Mouse (Mus musculus): ENCODE data around the gene Alx3. TPM values are rescaled to one million over a fixed set of nuclear protein-coding genes. Genes with fewer than 3 reads are reported as not detected.

Alx3 gene
- polyA plus RNA-seq, 1 experiment from 2014 or later = not detected

DNA sequence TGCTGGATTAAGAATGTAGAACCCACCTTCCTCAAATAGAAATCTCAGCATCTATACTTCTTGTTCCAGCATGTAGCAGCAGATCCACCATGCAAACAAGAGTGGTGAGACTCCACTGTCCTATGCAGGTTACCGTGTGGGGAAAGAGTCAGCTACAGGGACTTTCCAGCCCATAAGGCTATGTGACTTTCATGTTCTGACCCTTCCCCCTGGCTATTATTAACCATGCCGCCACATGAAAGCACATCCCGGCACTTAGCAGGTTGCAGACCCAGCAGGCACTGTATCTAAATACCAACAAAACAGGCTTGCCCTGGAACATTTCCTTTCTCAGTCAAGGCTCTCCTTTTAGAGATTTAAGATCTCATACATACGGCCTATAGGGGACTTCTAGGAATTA is 16.6 kb downstream of the Alx3 start:
- no peak for ATAC-seq (ENCODE audit: low read depth)
- Histone ChIP-seq H3K27ac (replicated peaks) (no peak overlapping the region), H3K27me3 (no peaks in the 10 kb centered on the region), H3K9me3 (no peaks in the 10 kb centered on the region), H3K4me1 (replicated peaks) (peaks cover 6% of the 10 kb centered on the region; the same call in 1 of the 2 replicates), H3K4me3 (no peak overlapping the region), H3K9ac (no peak overlapping the region), H3K4me2 (no peak overlapping the region), H3K36me3 (peaks cover 59% of the 10 kb centered on the region)
- WGBS = 66% methylated on average over 4 of the region's 4 CpGs

GRCm38 (mm10) chr3:107612902-107613525 is 18.2 kb downstream of the Alx3 start:
- H3K4me1 ChIP-seq (replicated peaks) = peaks cover 6% of the 10 kb centered on the region; the same call in 1 of the 2 replicates
- no peak overlapping the region for H3K27ac ChIP-seq (replicated peaks)
- no peaks in the 10 kb centered on the region for H3K27me3 ChIP-seq
- H3K9me3 ChIP-seq = no peaks in the 10 kb centered on the region
- peak; percentile 51; the same call in 1 of the 2 replicates for ATAC-seq (ENCODE audit: low read depth)
- H3K9ac ChIP-seq = no peak overlapping the region
- peaks cover 76% of the 10 kb centered on the region for H3K36me3 ChIP-seq
- H3K4me2 ChIP-seq = no peak overlapping the region
- WGBS = 90% methylated on average over 11 of the region's 11 CpGs
- no peak overlapping the region for H3K4me3 ChIP-seq

GRCm38 (mm10) chr3:107617800-107618199 is 23.0 kb downstream of the Alx3 start:
- no peak for ATAC-seq (ENCODE audit: low read depth)
- 95% methylated on average over 3 of the region's 3 CpGs for WGBS
- H3K4me3 ChIP-seq = no peak overlapping the region
- no peak overlapping the region for H3K4me2 ChIP-seq
- H3K27me3 ChIP-seq = no peaks in the 10 kb centered on the region
- no peaks in the 10 kb centered on the region for H3K4me1 ChIP-seq (replicated peaks)
- no peak overlapping the region for H3K9ac ChIP-seq
- H3K9me3 ChIP-seq = no peaks in the 10 kb centered on the region
- H3K36me3 ChIP-seq = peaks cover 97% of the 10 kb centered on the region
- H3K27ac ChIP-seq (replicated peaks) = no peak overlapping the region

GRCm38 (mm10) chr3:107619911-107620310 is 25.1 kb downstream of the Alx3 start:
- WGBS = 86% methylated on average over 6 of the region's 6 CpGs
- no peak overlapping the region for H3K4me3 ChIP-seq
- H3K27me3 ChIP-seq = no peaks in the 10 kb centered on the region
- no peak overlapping the region for H3K4me2 ChIP-seq
- no peaks in the 10 kb centered on the region for H3K4me1 ChIP-seq (replicated peaks)
- H3K27ac ChIP-seq (replicated peaks) = no peak overlapping the region
- peaks cover 97% of the 10 kb centered on the region for H3K36me3 ChIP-seq
- no peaks in the 10 kb centered on the region for H3K9me3 ChIP-seq
- no peak overlapping the region for H3K9ac ChIP-seq
- ATAC-seq (ENCODE audit: low read depth) = no peak

GRCm38 (mm10) chr3:107621286-107622075 is 26.6 kb downstream of the Alx3 start:
- no peaks in the 10 kb centered on the region for H3K27me3 ChIP-seq
- 92% methylated on average over 21 of the region's 21 CpGs for WGBS
- H3K4me1 ChIP-seq (replicated peaks) = no peaks in the 10 kb centered on the region
- no peaks in the 10 kb centered on the region for H3K9me3 ChIP-seq
- H3K4me2 ChIP-seq = no peak overlapping the region
- H3K27ac ChIP-seq (replicated peaks) = no peak overlapping the region
- no peak overlapping the region for H3K9ac ChIP-seq
- ATAC-seq (ENCODE audit: low read depth) = no peak
- H3K4me3 ChIP-seq = no peak overlapping the region
- H3K36me3 ChIP-seq = peaks cover 97% of the 10 kb centered on the region

- H3K4me3 ChIP-seq = no peak overlapping the region
- H3K4me1 ChIP-seq (replicated peaks) = no peaks in the 10 kb centered on the region
- H3K27ac ChIP-seq (replicated peaks) = no peak overlapping the region
- peaks cover 97% of the 10 kb centered on the region for H3K36me3 ChIP-seq
- H3K4me2 ChIP-seq = no peak overlapping the region
- H3K9ac ChIP-seq = no peak overlapping the region
- WGBS = 95% methylated on average over 7 of the region's 7 CpGs
- H3K9me3 ChIP-seq = no peaks in the 10 kb centered on the region
- H3K27me3 ChIP-seq = no peaks in the 10 kb centered on the region
- no peak for ATAC-seq (ENCODE audit: low read depth)
These were observed 27.7 kb downstream of the Alx3 start for GRCm38 (mm10) chr3:107622537-107622936.

DNA sequence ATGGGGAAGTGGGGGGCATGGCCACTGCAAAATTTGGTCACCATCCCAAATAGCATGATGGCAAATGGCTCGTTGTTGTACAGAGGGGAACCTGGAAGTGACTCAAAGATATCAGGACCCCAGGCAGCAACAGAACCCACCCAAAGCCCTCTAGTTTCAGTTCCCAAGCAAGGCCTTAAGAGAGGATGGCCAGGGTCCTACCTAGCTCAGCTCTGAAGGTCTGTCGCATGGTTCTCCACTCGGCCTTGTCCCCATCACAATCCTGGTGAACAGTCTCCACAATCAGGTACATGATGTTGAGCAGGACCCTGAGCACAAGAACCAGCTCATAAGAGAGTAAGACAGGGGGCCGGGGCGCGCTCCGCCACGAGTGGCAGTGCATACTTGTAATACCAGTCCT is 29.6 kb downstream of the Alx3 start:
- no peak overlapping the region for H3K4me2 ChIP-seq
- H3K27ac ChIP-seq (replicated peaks) = no peak overlapping the region
- H3K27me3 ChIP-seq = no peaks in the 10 kb centered on the region
- H3K9ac ChIP-seq = no peak overlapping the region
- WGBS = 96% methylated on average over 8 of the region's 8 CpGs
- no peak for ATAC-seq (ENCODE audit: low read depth)
- H3K4me3 ChIP-seq = no peak overlapping the region
- no peaks in the 10 kb centered on the region for H3K9me3 ChIP-seq
- H3K4me1 ChIP-seq (replicated peaks) = peaks cover 15% of the 10 kb centered on the region
- H3K36me3 ChIP-seq = peaks cover 96% of the 10 kb centered on the region

- Histone ChIP-seq H3K36me3 (peaks cover 90% of the 10 kb centered on the region), H3K27ac (replicated peaks) (no peak overlapping the region), H3K4me2 (no peak overlapping the region), H3K9ac (no peak overlapping the region), H3K27me3 (no peaks in the 10 kb centered on the region), H3K4me3 (no peak overlapping the region), H3K9me3 (no peaks in the 10 kb centered on the region), H3K4me1 (replicated peaks) (peaks cover 26% of the 10 kb centered on the region)
- no peak for ATAC-seq (ENCODE audit: low read depth)
- WGBS = 90% methylated on average over 8 of the region's 8 CpGs
These were observed 30.7 kb downstream of the Alx3 start for GRCm38 (mm10) chr3:107625536-107625935.

- no peak for ATAC-seq (ENCODE audit: low read depth)
- H3K4me1 ChIP-seq (replicated peaks) = peaks cover 28% of the 10 kb centered on the region
- H3K36me3 ChIP-seq = peaks cover 78% of the 10 kb centered on the region
- H3K9ac ChIP-seq = no peak overlapping the region
- no peaks in the 10 kb centered on the region for H3K9me3 ChIP-seq
- H3K27ac ChIP-seq (replicated peaks) = no peak overlapping the region
- H3K27me3 ChIP-seq = no peaks in the 10 kb centered on the region
- no peak overlapping the region for H3K4me3 ChIP-seq
- WGBS = 96% methylated on average over 8 of the region's 8 CpGs
- H3K4me2 ChIP-seq = no peak overlapping the region
These were observed 31.9 kb downstream of the Alx3 start for GRCm38 (mm10) chr3:107626751-107627150.

- Histone ChIP-seq H3K9ac (no peak overlapping the region), H3K9me3 (no peaks in the 10 kb centered on the region), H3K4me2 (no peak overlapping the region), H3K27me3 (no peaks in the 10 kb centered on the region), H3K36me3 (peaks cover 69% of the 10 kb centered on the region), H3K4me1 (replicated peaks) (peaks cover 32% of the 10 kb centered on the region), H3K4me3 (no peak overlapping the region), H3K27ac (replicated peaks) (no peak overlapping the region)
- ATAC-seq (ENCODE audit: low read depth) = no peak
- 87% methylated on average over 7 of the region's 7 CpGs for WGBS
These were observed 32.8 kb downstream of the Alx3 start for GRCm38 (mm10) chr3:107627641-107628040.

- Histone ChIP-seq H3K4me2 (no peak overlapping the region), H3K27ac (replicated peaks) (no peak overlapping the region), H3K9me3 (no peaks in the 10 kb centered on the region), H3K36me3 (peaks cover 60% of the 10 kb centered on the region), H3K27me3 (no peaks in the 10 kb centered on the region), H3K9ac (no peak overlapping the region), H3K4me1 (replicated peaks) (peaks cover 32% of the 10 kb centered on the region), H3K4me3 (no peak overlapping the region)
- WGBS = 94% methylated on average over 2 of the region's 2 CpGs
- no peak for ATAC-seq (ENCODE audit: low read depth)
These were observed 33.7 kb downstream of the Alx3 start for GRCm38 (mm10) chr3:107628551-107628950.

- WGBS = 93% methylated on average over 4 of the region's 4 CpGs
- Histone ChIP-seq H3K4me2 (peak overlapping the region; percentile 77; the same call in 1 of the 2 replicates), H3K9ac (no peak overlapping the region), H3K9me3 (no peaks in the 10 kb centered on the region), H3K4me1 (replicated peaks) (peaks cover 32% of the 10 kb centered on the region), H3K4me3 (no peak overlapping the region), H3K36me3 (peaks cover 52% of the 10 kb centered on the region), H3K27me3 (no peaks in the 10 kb centered on the region), H3K27ac (replicated peaks) (no peak overlapping the region)
- ATAC-seq (ENCODE audit: low read depth) = no peak
These were observed 34.6 kb downstream of the Alx3 start for GRCm38 (mm10) chr3:107629411-107629810.

Measured in neural tube, embryonic 13.5 days (tissue).